Mouse (Mus musculus): Measurements from ENCODE around the gene Wnt3.
A peak's percentile ranks its signal among the peaks of the same experiment; 100 is the strongest.

Wnt3 gene

GRCm38 (mm10) chr11:103774228-103774530 is 229 bp downstream of the Wnt3 start:
- DNase-seq = no peak

- no peak for DNase-seq
These were observed 6.2 kb downstream of the Wnt3 start for GRCm38 (mm10) chr11:103780152-103780551.

- no peak for DNase-seq
These were observed 16.0 kb downstream of the Wnt3 start for GRCm38 (mm10) chr11:103789951-103790350.

- DNase-seq = no peak
These were observed 27.2 kb downstream of the Wnt3 start for GRCm38 (mm10) chr11:103801128-103801527.

GRCm38 (mm10) chr11:103804126-103804525 is 30.2 kb downstream of the Wnt3 start:
- no peak for DNase-seq

GRCm38 (mm10) chr11:103804804-103805203 is 30.9 kb downstream of the Wnt3 start:
- DNase-seq = no peak

GRCm38 (mm10) chr11:103807966-103808365 is 34.0 kb downstream of the Wnt3 start:
- no peak for DNase-seq

GRCm38 (mm10) chr11:103808771-103809610 is 35.0 kb downstream of the Wnt3 start:
- DNase-seq = no peak

- peak in 1 of 2 experiments; percentile 37 for DNase-seq
These were observed 36.0 kb downstream of the Wnt3 start for GRCm38 (mm10) chr11:103809611-103810598.

- DNase-seq = no peak
These were observed 36.7 kb downstream of the Wnt3 start for GRCm38 (mm10) chr11:103810631-103811030.

- DNase-seq = no peak
These were observed 37.3 kb downstream of the Wnt3 start for GRCm38 (mm10) chr11:103811246-103811645.

- no peak for DNase-seq
These were observed 40.9 kb downstream of the Wnt3 start for GRCm38 (mm10) chr11:103814808-103815207.

GRCm38 (mm10) chr11:103815986-103816385 is 42.0 kb downstream of the Wnt3 start:
- no peak for DNase-seq

GRCm38 (mm10) chr11:103816719-103817118 is 42.8 kb downstream of the Wnt3 start:
- no peak for DNase-seq

GRCm38 (mm10) chr11:103827201-103827600 is 53.3 kb downstream of the Wnt3 start:
- DNase-seq = no peak

- no peak for DNase-seq
These were observed 54.9 kb downstream of the Wnt3 start for GRCm38 (mm10) chr11:103828866-103829265.

GRCm38 (mm10) chr11:103829956-103830355 is 56.0 kb downstream of the Wnt3 start:
- no peak for DNase-seq

- no peak for DNase-seq
These were observed 56.5 kb downstream of the Wnt3 start for GRCm38 (mm10) chr11:103830476-103830875.

GRCm38 (mm10) chr11:103831766-103832165 is 57.8 kb downstream of the Wnt3 start:
- DNase-seq = no peak

- DNase-seq = no peak
These were observed 58.4 kb downstream of the Wnt3 start for GRCm38 (mm10) chr11:103832331-103832730.

- no peak for DNase-seq
These were observed 65.0 kb downstream of the Wnt3 start for GRCm38 (mm10) chr11:103838955-103839354.

GRCm38 (mm10) chr11:103840834-103841233 is 66.9 kb downstream of the Wnt3 start:
- no peak for DNase-seq

GRCm38 (mm10) chr11:103848287-103848686 is 74.3 kb downstream of the Wnt3 start:
- no peak for DNase-seq

All from lung, postnatal 4 days (tissue).